Mouse (Mus musculus) cerebral cortex, adult 2 months (tissue): Measurements from ENCODE around the gene Btbd17.

Experiments used
- WGBS: fragments of 180-500 bp; shearing (Covaris S2); methylation state at CpG from one replicate; pipeline ENCODE4 v1.1.7; 2018; 5-methylcytosine and 5-hydroxymethylcytosine counted together

The Btbd17 gene

GRCm38 (mm10) chr11:114802540-114803267 is 7.0 kb upstream of the Btbd17 start:
- 68% methylated on average over 15 of the region's 15 CpGs for WGBS

- WGBS: 88% methylated on average over 1 of the region's 1 CpGs
Observed at GRCm38 (mm10) chr11:114801906-114802305, 6.2 kb upstream of the Btbd17 start.

- WGBS: 99% methylated on average over 3 of the region's 3 CpGs
Observed at GRCm38 (mm10) chr11:114798624-114799023, 2.9 kb upstream of the Btbd17 start, which contains the start of gene Gpr142. Gpr142 (plus strand) TSS chr11:114798924.

GRCm38 (mm10) chr11:114797981-114798380 is 2.2 kb upstream of the Btbd17 start:
- 89% methylated on average over 3 of the region's 3 CpGs for WGBS

- 70% methylated on average over 7 of the region's 7 CpGs for WGBS
Observed at GRCm38 (mm10) chr11:114797176-114797575, 1.4 kb upstream of the Btbd17 start.

- 1% methylated on average over 7 of the region's 7 CpGs for WGBS
Observed at GRCm38 (mm10) chr11:114795231-114795746, 456 bp downstream of the Btbd17 start.

GRCm38 (mm10) chr11:114794691-114795090 is 1.1 kb downstream of the Btbd17 start:
- 48% methylated on average over 4 of the region's 4 CpGs for WGBS

- WGBS: 47% methylated on average over 19 of the region's 19 CpGs
Observed at GRCm38 (mm10) chr11:114793868-114794545, 1.7 kb downstream of the Btbd17 start.

GRCm38 (mm10) chr11:114792931-114793494 is 2.7 kb downstream of the Btbd17 start:
- 33% methylated on average over 5 of the region's 5 CpGs for WGBS

- WGBS: 2% methylated on average over 59 of the region's 59 CpGs
Observed at GRCm38 (mm10) chr11:114791891-114792411, 3.8 kb downstream of the Btbd17 start.

- WGBS: 13% methylated on average over 50 of the region's 50 CpGs
Observed at GRCm38 (mm10) chr11:114791351-114791889, 4.3 kb downstream of the Btbd17 start.

GRCm38 (mm10) chr11:114790841-114791240 is 4.9 kb downstream of the Btbd17 start:
- WGBS: 56% methylated on average over 4 of the region's 4 CpGs

- 86% methylated on average over 12 of the region's 12 CpGs for WGBS
Observed at GRCm38 (mm10) chr11:114790171-114790570, 5.6 kb downstream of the Btbd17 start.

- WGBS: 79% methylated on average over 9 of the region's 9 CpGs
Observed at GRCm38 (mm10) chr11:114789716-114790115, 6.0 kb downstream of the Btbd17 start.

- WGBS: 19% methylated on average over 30 of the region's 30 CpGs
Observed at GRCm38 (mm10) chr11:114789061-114789714, 6.6 kb downstream of the Btbd17 start.

GRCm38 (mm10) chr11:114787611-114788010 is 8.1 kb downstream of the Btbd17 start:
- WGBS: 72% methylated on average over 3 of the region's 3 CpGs

- WGBS: 3% methylated on average over 43 of the region's 43 CpGs
Observed at GRCm38 (mm10) chr11:114786326-114786725, 9.4 kb downstream of the Btbd17 start.

- WGBS: 71% methylated on average over 10 of the region's 10 CpGs
Observed at GRCm38 (mm10) chr11:114785892-114786291, 9.9 kb downstream of the Btbd17 start.

GRCm38 (mm10) chr11:114780076-114780475 is 15.7 kb downstream of the Btbd17 start:
- WGBS: 68% methylated on average over 9 of the region's 9 CpGs

- 94% methylated on average over 2 of the region's 2 CpGs for WGBS
Observed at GRCm38 (mm10) chr11:114771896-114772295, 23.8 kb downstream of the Btbd17 start.

- WGBS: 72% methylated on average over 6 of the region's 6 CpGs
Observed at GRCm38 (mm10) chr11:114769911-114770310, 25.8 kb downstream of the Btbd17 start.
